16 mouse cellular contexts compared by ENCODE assay signal in genomic region chr8:77484817-77485216, GRCm38 (mm10). TPM values are rescaled to one million over a fixed set of nuclear protein-coding genes. Genes with fewer than 3 reads are reported as not detected.
DNase-seq lines count a peak whose midpoint lies in the region; ATAC-seq and TF ChIP-seq lines count a peak whose summit lies in the region.
"Had no signal": no experiment of that assay in that cellular context is flagged by ENCODE, and none has a peak within 500 bp of the region (broad histone marks: within the 10 kb centered on the region; RNA-seq: fewer than 3 reads in every experiment).

No protein-coding gene starts in this region.

- no peak; the same call in 1 of the 2 replicates for TF ChIP-seq CTCF in heart, adult 2 months (IDR thresholded peaks at IDR 0.05)
- no peak for TF ChIP-seq CTCF in liver, postnatal 0 days (IDR thresholded peaks at IDR 0.05; ENCODE audit: low read depth)

- H3K27me3 ChIP-seq in heart, adult 2 months (ENCODE audit: control insufficient read depth, insufficient read depth, low read length) = no peaks in the 10 kb centered on the region
- H3K27me3 ChIP-seq in heart, embryonic 11.5 days (ENCODE audit: control insufficient read depth, insufficient read depth, low read length) = no peaks in the 10 kb centered on the region
- no peaks in the 10 kb centered on the region for H3K27me3 ChIP-seq in liver, postnatal 0 days (ENCODE audit: insufficient read depth, low read length)
- H3K27me3 ChIP-seq: intestine, embryonic 15.5 days; neural tube, embryonic 13.5 days had no signal

- TF ChIP-seq EP300 in heart, adult 2 months (IDR thresholded peaks at IDR 0.05; ENCODE audit: insufficient read depth, low read depth, low read length) = no peak
- no peak for TF ChIP-seq EP300 in liver, postnatal 0 days (IDR thresholded peaks at IDR 0.05; ENCODE audit: low read depth)

- ATAC-seq in heart, embryonic 11.5 days (replicated peaks; ENCODE audit: insufficient number of reproducible peaks, low FRiP score, low TSS enrichment) = no peak
- no peak for ATAC-seq in liver, postnatal 0 days
- ATAC-seq: intestine, embryonic 15.5 days had no signal

- H3K79me2 ChIP-seq in heart, adult 2 months (replicated peaks; ENCODE audit: control insufficient read depth, insufficient read depth, low read length) = no peaks in the 10 kb centered on the region

- H3K9ac ChIP-seq in heart, adult 2 months (ENCODE audit: low read depth, low read length) = no peak overlapping the region
- no peak overlapping the region for H3K9ac ChIP-seq in heart, embryonic 11.5 days (ENCODE audit: low read depth, low read length)
- no peak overlapping the region for H3K9ac ChIP-seq in liver, postnatal 0 days (replicated peaks)
- H3K9ac ChIP-seq: intestine, embryonic 15.5 days; neural tube, embryonic 13.5 days had no signal

- 37% methylated on average over 5 of the region's 5 CpGs for WGBS in heart, adult 2 months
- 77% methylated on average over 5 of the region's 5 CpGs for WGBS in heart, embryonic 11.5 days (ENCODE audit: insufficient replicate concordance)
- 57% methylated on average over 5 of the region's 5 CpGs for WGBS in liver, postnatal 0 days (ENCODE audit: insufficient replicate concordance)

- TF ChIP-seq POLR2A in heart, adult 2 months (IDR thresholded peaks at IDR 0.05; ENCODE audit: insufficient read depth, low read depth, low read length) = no peak

- peak overlapping the region; percentile 33 for H3K27ac ChIP-seq in heart, adult 2 months
- H3K27ac ChIP-seq in heart, embryonic 11.5 days (ENCODE audit: low read depth, low read length) = no peak overlapping the region
- no peak overlapping the region for H3K27ac ChIP-seq in liver, postnatal 0 days (ENCODE audit: low read depth)
- H3K27ac ChIP-seq: intestine, embryonic 15.5 days; kidney, postnatal 0 days; midbrain, embryonic 10.5 days; neural tube, embryonic 13.5 days had no signal

- H3K4me2 ChIP-seq in heart, embryonic 11.5 days = no peak overlapping the region
- peak overlapping the region; percentile 14; the same call in 1 of the 2 replicates for H3K4me2 ChIP-seq in liver, postnatal 0 days (ENCODE audit: low read depth, low read length)
- H3K4me2 ChIP-seq: intestine, embryonic 15.5 days; neural tube, embryonic 13.5 days had no signal

- H3K9me3 ChIP-seq in heart, embryonic 11.5 days (replicated peaks; ENCODE audit: control insufficient read depth, low read length) = no peaks in the 10 kb centered on the region
- no peaks in the 10 kb centered on the region for H3K9me3 ChIP-seq in liver, postnatal 0 days (ENCODE audit: low read length)
- H3K9me3 ChIP-seq: intestine, embryonic 15.5 days; midbrain, embryonic 10.5 days; neural tube, embryonic 13.5 days had no signal

- H3K4me3 ChIP-seq in heart, adult 2 months = no peak overlapping the region
- no peak overlapping the region for H3K4me3 ChIP-seq in heart, embryonic 11.5 days (ENCODE audit: low read depth, low read length)
- no peak overlapping the region for H3K4me3 ChIP-seq in liver, postnatal 0 days (ENCODE audit: low read depth, low read length)
- H3K4me3 ChIP-seq: intestine, embryonic 15.5 days; midbrain, embryonic 10.5 days; neural tube, embryonic 13.5 days had no signal

- DNase-seq in cerebellum, adult 18-20 months = peak; percentile 19 to 29
- no peak for DNase-seq in cerebellum, adult 9-10 months
- peak in 1 of 2 experiments; percentile 42 for DNase-seq in heart, adult 2 months
- DNase-seq in liver, postnatal 0 days = no peak
- DNase-seq in liver = no peak
- DNase-seq in layer of hippocampus, adult 8-10 months (ENCODE audit: low spot score in 2 of 2) = no peak
- no peak for DNase-seq in thymus, adult 18-20 months
- DNase-seq: adrenal gland, postnatal 10 days; heart, adult 11 months; layer of hippocampus, adult 9-11 months; right cerebral cortex, postnatal 25 days had no signal

- peaks cover 33% of the 10 kb centered on the region for H3K4me1 ChIP-seq in heart, adult 2 months (ENCODE audit: control insufficient read depth, insufficient read depth, low read length)
- H3K4me1 ChIP-seq in heart, embryonic 11.5 days (ENCODE audit: control insufficient read depth, insufficient read depth, low read length) = peaks cover 65% of the 10 kb centered on the region
- peaks cover 35% of the 10 kb centered on the region for H3K4me1 ChIP-seq in liver, postnatal 0 days (ENCODE audit: insufficient read depth)
- H3K4me1 ChIP-seq: neural tube, embryonic 13.5 days had no signal

- intact Hi-C loops in heart, adult 2 months (cut with DNase I) = no loop called here

- H3K36me3 ChIP-seq in heart, adult 2 months (ENCODE audit: control insufficient read depth, insufficient read depth, low read length) = peaks cover 2% of the 10 kb centered on the region
- H3K36me3 ChIP-seq in heart, embryonic 11.5 days (ENCODE audit: control insufficient read depth, insufficient read depth, low read length) = no peaks in the 10 kb centered on the region
- H3K36me3 ChIP-seq in liver, postnatal 0 days (replicated peaks; ENCODE audit: insufficient read depth, low read length) = no peaks in the 10 kb centered on the region
- H3K36me3 ChIP-seq: intestine, embryonic 15.5 days; midbrain, embryonic 10.5 days; neural tube, embryonic 13.5 days had no signal

RNA-seq across cellular contexts. Expression of gene Arhgap10, which starts 32.9 kb away (rescaled TPM):
- total RNA-seq in heart, adult 2 months (2021) = 10 to 100 TPM; 51.4 to 58.2 TPM
- polyA plus RNA-seq in heart, adult 2 months (2012; rRNA removed) = 22.5 and 29.9 TPM in 2 replicates
- 21.2 and 23.2 TPM in 2 replicates for polyA plus RNA-seq in heart, embryonic 11.5 days (2014; fragmentation: Nextera tagmentation; extraction: Ambion mirVana)
- 3.9 and 4.1 TPM in 2 replicates for polyA plus RNA-seq in liver, postnatal 0 days (2015; fragmentation: Nextera tagmentation; extraction: Ambion mirVana)
- total RNA-seq in layer of hippocampus, adult 8-10 months (2022) = 10 to 100 TPM in 3 of 4 experiments, 1 to 10 TPM in 1; 9.6 to 10.8 (median 10.2) TPM

Comparison
In these comparisons a context has a peak if more than half of its experiments do, and no peak if none do; other contexts are left out.
1. DNase-seq: peak in cerebellum, adult 18-20 months (2 of 2); none in cerebellum, adult 9-10 months (single experiment), liver, postnatal 0 days (single experiment), liver (single experiment), layer of hippocampus, adult 8-10 months (0 of 2) and thymus, adult 18-20 months (0 of 2).